Mouse (Mus musculus) liver, embryonic 14.5 days (tissue): ENCODE results near the gene Cemip2. TPM values are rescaled to one million over a fixed set of nuclear protein-coding genes. Genes with fewer than 3 reads are reported as not detected.

Experiments
- ATAC-seq: fragments of 200-750 bp; cut with Nextera tagmentation; 2 replicates; pipeline ENCODE4 v1.8.0; 2017; ENCODE audit warnings: moderate number of reproducible peaks, mild to moderate bottlenecking, moderate library complexity; ENCODE audit not compliant: insufficient read depth
- DNase-seq, 3 experiments: peaks; one replicate each; pipeline ENCODE4 v3.0.0-alpha.2; 2012 to 2013; ENCODE audit warnings: low read depth in 3 of 3, low spot score in 3 of 3
- H3K27ac ChIP-seq: fragments of 300-500 bp; sonication (generic); 2 replicates; pipeline ENCODE4 v1.5.1; 2014; ENCODE audit warnings: moderate library complexity, mild to moderate bottlenecking, control low read depth, inconsistent platforms
- H3K27me3 ChIP-seq: fragments of 300-500 bp; sonication (generic); 2 replicates; pipeline ENCODE4 v1.6.1; 2014; ENCODE audit warnings: mild to moderate bottlenecking, low read length, moderate library complexity; ENCODE audit not compliant: control insufficient read depth, insufficient read depth
- H3K36me3 ChIP-seq: fragments of 300-500 bp; sonication (generic); replicated peaks from 2 replicates; pipeline ENCODE4 v1.6.1; 2014; ENCODE audit warnings: low read depth; ENCODE audit not compliant: control insufficient read depth, insufficient read depth
- H3K4me1 ChIP-seq, 2 experiments: fragments of 200-500 bp in 1 of 2; fragments of 300-500 bp in 1 of 2; sonication (generic) in 1 of 2; replicated peaks; 2 replicates each; pipeline ENCODE4 v1.6.1; 2012 to 2014; ENCODE audit warnings: antibody characterized with exemption in 1 of 2, inconsistent platforms in 1 of 2, low read length in 1 of 2; ENCODE audit not compliant: control insufficient read depth in 2 of 2, insufficient read depth in 2 of 2
- H3K4me2 ChIP-seq: fragments of 300-500 bp; sonication (generic); 2 replicates; pipeline ENCODE4 v1.6.1; 2014; ENCODE audit warnings: low read depth, mild to moderate bottlenecking, control low read depth, moderate library complexity
- H3K4me3 ChIP-seq, 2 experiments: fragments of 200-500 bp in 1 of 2; fragments of 300-500 bp in 1 of 2; sonication (generic) in 1 of 2; 2 replicates each; pipeline ENCODE4 v1.5.1; 2012 to 2014; ENCODE audit warnings: low read depth in 2 of 2, low read length in 2 of 2, mild to moderate bottlenecking in 2 of 2, control low read depth in 1 of 2, inconsistent platforms in 1 of 2, moderate library complexity in 1 of 2; ENCODE audit not compliant: insufficient read depth in 1 of 2
- H3K9ac ChIP-seq: fragments of 300-500 bp; sonication (generic); replicated peaks from 2 replicates; pipeline ENCODE4 v1.6.1; 2014; ENCODE audit warnings: mild to moderate bottlenecking, control low read depth, moderate library complexity
- H3K9me3 ChIP-seq: fragments of 300-500 bp; sonication (generic); 2 replicates; pipeline ENCODE4 v1.6.1; 2016; ENCODE audit warnings: low read length, mixed read lengths; ENCODE audit not compliant: control insufficient read depth
- CTCF ChIP-seq: IDR thresholded peaks from 2 replicates; pipeline ENCODE4 v1.5.1; 2016; ENCODE audit warnings: antibody characterized with exemption, low read depth, control low read depth
- EP300 ChIP-seq: IDR thresholded peaks from 2 replicates; pipeline ENCODE4 v1.6.1; 2016; ENCODE audit warnings: antibody characterized with exemption, low read depth
- WGBS: fragments of 180-500 bp; shearing (Covaris S2); extraction: QIAGEN DNeasy Blood & Tissue Kit; methylation state at CpG from one replicate; pipeline ENCODE4 v1.1.7; 2014; ENCODE audit not compliant: insufficient replicate concordance; 5-methylcytosine and 5-hydroxymethylcytosine counted together
- polyA plus RNA-seq, 2 experiments: library from polyadenylated mRNA; depleted of rRNA in 1 of 2; stranded (reverse) in 1 of 2; unstranded in 1 of 2; fragments of >200 nt; fragmentation: Nextera tagmentation in 1 of 2; extraction: Ambion mirVana in 1 of 2; gene quantifications; 2 replicates each; pipeline versions ENCODE4 v1.2.1 to v1.2.3; 2012 to 2014

The Cemip2 gene
- polyA plus RNA-seq, 2 experiments = 3.0 to 6.0 TPM

- WGBS = 75% methylated on average over 14 of the region's 14 CpGs
- no peak for ATAC-seq
- Histone ChIP-seq H3K4me1 (no peaks in the 10 kb centered on the region), H3K27ac (no peak overlapping the region), H3K27me3 (no peaks in the 10 kb centered on the region), H3K9ac (no peak overlapping the region), H3K9me3 (no peaks in the 10 kb centered on the region), H3K36me3 (no peaks in the 10 kb centered on the region), H3K4me2 (no peak overlapping the region), H3K4me3 (no peak overlapping the region)
- TF ChIP-seq EP300 = no peak
- no peak for TF ChIP-seq CTCF
- DNase-seq = no peak
Observed at GRCm38 (mm10) chr19:21818021-21818725, 40.0 kb downstream of the Cemip2 start.

GRCm38 (mm10) chr19:21819585-21819984, 41.4 kb downstream of the Cemip2 start:
- WGBS = 54% methylated on average over 5 of the region's 5 CpGs
- no peak for DNase-seq

GRCm38 (mm10) chr19:21820126-21820525, 42.0 kb downstream of the Cemip2 start:
- H3K4me2 ChIP-seq = no peak overlapping the region
- H3K36me3 ChIP-seq = no peaks in the 10 kb centered on the region
- no peaks in the 10 kb centered on the region for H3K27me3 ChIP-seq
- DNase-seq (no peak), ATAC-seq (no peak)
- WGBS = 54% methylated on average over 4 of the region's 4 CpGs
- H3K9ac ChIP-seq = no peak overlapping the region
- no peak overlapping the region for H3K27ac ChIP-seq
- H3K4me1 ChIP-seq = no peaks in the 10 kb centered on the region
- H3K4me3 ChIP-seq = no peak overlapping the region
- TF ChIP-seq EP300 = no peak
- no peak for TF ChIP-seq CTCF
- H3K9me3 ChIP-seq = no peaks in the 10 kb centered on the region

More at GRCm38 (mm10) chr19:21819585-21819984, 41.4 kb downstream of the Cemip2 start:
- H3K36me3 ChIP-seq = no peaks in the 10 kb centered on the region
- no peaks in the 10 kb centered on the region for H3K27me3 ChIP-seq
- H3K4me1 ChIP-seq = no peaks in the 10 kb centered on the region
- no peak overlapping the region for H3K4me3 ChIP-seq
- no peak overlapping the region for H3K27ac ChIP-seq
- no peak overlapping the region for H3K4me2 ChIP-seq
- H3K9me3 ChIP-seq = no peaks in the 10 kb centered on the region
- no peak overlapping the region for H3K9ac ChIP-seq
- no peak for ATAC-seq
- TF ChIP-seq EP300 = no peak
- no peak for TF ChIP-seq CTCF

- no peaks in the 10 kb centered on the region for H3K4me1 ChIP-seq
- no peak for DNase-seq
- ATAC-seq = no peak
- H3K9me3 ChIP-seq = no peaks in the 10 kb centered on the region
- 78% methylated on average over 6 of the region's 6 CpGs for WGBS
- H3K27ac ChIP-seq = no peak overlapping the region
- H3K4me2 ChIP-seq = no peak overlapping the region
- no peak overlapping the region for H3K9ac ChIP-seq
- no peaks in the 10 kb centered on the region for H3K36me3 ChIP-seq
- TF ChIP-seq CTCF (no peak), EP300 (no peak)
- no peak overlapping the region for H3K4me3 ChIP-seq
- H3K27me3 ChIP-seq = no peaks in the 10 kb centered on the region
Observed at GRCm38 (mm10) chr19:21821877-21822276, 43.7 kb downstream of the Cemip2 start.

GRCm38 (mm10) chr19:21824146-21824545, 46.0 kb downstream of the Cemip2 start:
- DNase-seq (no peak), ATAC-seq (no peak)
- Histone ChIP-seq H3K4me3 (no peak overlapping the region), H3K27me3 (no peaks in the 10 kb centered on the region), H3K27ac (no peak overlapping the region), H3K9ac (no peak overlapping the region), H3K9me3 (no peaks in the 10 kb centered on the region), H3K4me2 (no peak overlapping the region), H3K36me3 (no peaks in the 10 kb centered on the region), H3K4me1 (no peaks in the 10 kb centered on the region)
- 73% methylated on average over 5 of the region's 5 CpGs for WGBS
- TF ChIP-seq CTCF (no peak), EP300 (no peak)
